Mouse (Mus musculus) CD8-positive naive resting alpha-beta T cell, adult 2 months (primary cell): ENCODE measurements around the gene Zfp398.
"Not testable (repeated sequence)": the region's sequence is repeated elsewhere in the genome, so short reads cannot be mapped to it uniquely, and the experiment has no call there.

Experiments
- DNase-seq, 2 experiments: peaks; one replicate each; pipeline ENCODE4 v3.0.0; 2022; ENCODE audit warnings: low read depth in 2 of 2, low spot score in 2 of 2

The Zfp398 gene

GRCm38 (mm10) chr6:47821776-47822175 is 13.7 kb upstream of the Zfp398 start:
- DNase-seq: no peak

DNA sequence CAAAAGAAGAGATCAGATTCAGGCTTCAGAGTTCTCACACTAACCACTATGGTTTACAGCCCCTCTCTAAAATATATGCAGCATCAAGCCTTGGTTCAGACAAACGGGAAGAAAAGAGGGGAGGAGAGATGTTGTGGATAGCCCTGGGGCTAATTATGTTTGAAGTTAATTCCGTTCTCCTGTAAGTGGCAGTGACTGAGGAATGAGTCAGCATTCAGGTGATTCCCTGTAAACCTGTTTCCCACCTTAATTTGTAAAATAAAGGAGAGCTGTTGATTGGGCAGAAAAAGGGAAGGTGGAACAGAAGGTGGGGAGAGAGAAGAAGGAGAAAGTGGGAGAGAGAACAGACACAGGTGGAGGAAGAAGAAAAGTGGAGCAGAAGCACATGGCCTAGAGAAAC is 11.2 kb upstream of the Zfp398 start:
- no peak for DNase-seq

- DNase-seq: no peak
Observed at GRCm38 (mm10) chr6:47827462-47827861, 8.0 kb upstream of the Zfp398 start.

DNA sequence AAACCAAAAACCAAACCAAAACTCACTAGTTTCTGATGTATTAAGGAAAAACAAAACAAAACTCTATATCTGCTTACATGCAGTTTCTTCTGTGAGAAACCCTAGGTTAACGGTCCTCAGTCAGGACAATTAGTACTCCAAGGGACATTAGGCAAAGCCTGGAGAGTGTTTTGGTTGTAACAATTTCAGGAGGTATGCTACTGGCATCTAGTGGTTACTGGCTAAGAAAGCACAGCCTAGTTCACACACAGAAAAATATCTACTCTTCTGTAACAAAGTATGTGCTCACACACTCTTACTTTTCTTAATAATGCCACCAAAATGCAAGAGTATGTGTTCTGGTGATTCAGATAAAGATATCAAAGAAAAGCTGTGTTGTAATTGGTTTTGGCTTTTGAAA is 6.5 kb upstream of the Zfp398 start:
- DNase-seq: no peak

DNA sequence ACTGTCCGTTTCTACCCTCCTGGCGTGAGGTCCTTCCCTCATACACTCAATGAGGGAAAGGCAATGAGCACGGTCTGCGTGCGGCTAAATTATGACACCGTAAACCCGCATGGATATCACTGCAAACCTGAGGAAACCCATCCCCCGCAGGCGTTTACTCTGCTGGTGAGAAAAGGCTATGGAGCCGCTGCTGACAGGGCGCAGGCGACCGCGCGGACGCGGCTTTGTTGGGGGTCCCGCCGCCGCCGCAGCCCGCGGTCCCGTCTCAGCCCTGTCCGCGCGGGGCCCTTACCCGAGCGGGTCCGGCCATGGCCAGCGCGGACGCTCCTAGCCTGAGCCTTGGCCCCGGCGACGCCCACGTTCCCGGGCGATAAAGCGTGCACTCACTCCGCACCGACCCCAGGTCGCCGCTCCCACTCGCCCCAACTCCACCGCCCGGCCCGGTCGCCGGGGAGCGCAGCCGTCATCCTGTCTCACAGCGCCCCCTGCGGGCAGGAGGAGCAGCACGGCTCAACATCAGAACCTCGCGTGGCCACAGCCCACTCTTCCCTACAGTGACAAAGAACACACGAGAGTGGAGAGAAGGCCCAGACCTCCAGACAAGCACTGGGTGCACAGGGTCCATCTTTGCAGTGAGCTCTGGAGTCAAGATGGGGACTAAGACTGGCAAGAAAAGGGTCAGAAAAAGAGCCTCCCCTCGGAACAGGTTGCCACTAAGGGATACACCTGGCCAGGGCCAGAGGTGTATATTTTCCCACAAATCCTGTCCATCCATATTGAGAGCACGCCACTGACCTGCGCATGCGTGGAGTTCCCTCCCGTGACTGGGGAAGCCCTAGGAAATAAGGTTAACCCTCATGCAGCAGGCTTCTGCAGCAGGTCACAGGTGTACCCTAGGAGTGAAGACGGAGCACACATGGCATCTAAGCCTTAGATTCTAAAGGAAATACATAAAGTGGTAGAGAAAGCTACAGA is 5.1 kb upstream of the Zfp398 start, which contains the start of gene Zfp786:
TSS of gene Zfp786 (minus strand) at position 764 of the 975 bp plus-strand sequence.
- DNase-seq: peak; percentile 91 to 92

DNA sequence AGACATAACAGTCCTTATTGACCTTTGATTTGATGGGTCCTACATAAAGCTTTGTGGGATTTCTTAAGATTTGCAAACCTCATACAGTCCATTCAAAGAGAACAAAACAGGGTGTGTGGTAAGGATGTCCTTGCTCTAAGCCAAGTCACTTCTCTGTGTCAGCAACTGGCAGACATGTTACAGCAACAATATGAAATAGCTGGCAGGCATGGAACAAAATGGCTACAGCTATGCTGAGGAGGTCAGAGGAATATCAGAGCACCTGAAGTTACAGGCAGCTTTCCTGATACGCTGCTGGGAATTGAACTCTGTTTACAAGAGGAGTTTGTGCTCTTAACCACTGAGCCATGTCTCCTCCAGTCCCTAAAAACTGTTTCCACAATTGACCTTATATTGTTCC is 3.2 kb upstream of the Zfp398 start:
- no peak for DNase-seq

DNA sequence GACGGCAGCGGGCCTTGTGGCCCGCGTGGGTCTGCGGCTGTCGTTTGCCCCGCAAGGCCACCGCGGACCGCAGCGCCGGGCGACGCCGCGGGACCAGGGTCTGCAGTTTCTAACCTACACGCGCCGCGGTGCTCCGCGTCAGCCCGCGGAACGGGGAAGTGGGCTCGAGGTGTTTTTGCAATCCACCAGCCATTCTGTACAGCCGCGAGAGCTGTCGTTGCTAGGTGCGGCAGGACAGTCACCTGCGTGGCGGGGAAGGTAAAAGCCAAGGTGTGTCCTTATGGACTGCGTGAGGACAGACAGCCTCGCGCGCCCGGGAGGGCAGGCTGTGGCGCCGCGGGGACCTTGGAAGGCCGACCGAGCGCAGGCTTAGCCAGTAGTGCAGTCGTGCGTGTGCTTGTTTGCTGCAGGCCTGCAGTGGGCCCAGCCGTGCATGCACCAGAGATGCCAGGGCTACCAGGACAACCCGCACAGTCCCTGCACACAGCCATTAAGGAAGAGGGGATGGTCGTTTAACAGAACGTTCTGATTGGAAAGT is 592 bp downstream of the Zfp398 start:
- DNase-seq: peak; percentile 16 to 51

GRCm38 (mm10) chr6:47837630-47838029 is 2.2 kb downstream of the Zfp398 start:
- DNase-seq: no peak

DNA sequence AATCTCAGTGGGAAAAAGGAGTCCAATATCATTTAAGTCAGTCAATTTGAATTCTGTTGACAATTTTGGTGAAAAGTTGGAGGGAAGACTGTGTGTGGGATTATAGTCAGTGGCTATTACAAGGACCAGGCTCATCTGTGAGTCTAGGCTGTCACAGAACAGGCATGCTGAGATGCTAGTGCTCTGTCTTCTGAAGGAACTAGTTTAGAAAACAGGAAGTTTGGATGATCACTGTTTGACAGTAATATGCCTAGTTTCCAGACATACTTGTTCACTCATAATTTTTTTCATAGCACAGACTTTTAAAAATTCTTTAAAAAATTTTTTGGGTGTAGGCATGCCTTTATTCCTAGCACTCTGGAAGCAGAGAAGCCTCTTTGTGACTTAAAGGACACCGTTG is 5.6 kb downstream of the Zfp398 start:
- no peak for DNase-seq

- DNase-seq: no peak
Observed at GRCm38 (mm10) chr6:47841831-47842230, 6.4 kb downstream of the Zfp398 start.

GRCm38 (mm10) chr6:47842337-47842736 is 6.9 kb downstream of the Zfp398 start:
- no peak for DNase-seq

GRCm38 (mm10) chr6:47845779-47846178 is 10.3 kb downstream of the Zfp398 start:
- no peak for DNase-seq

- no peak for DNase-seq
Observed at GRCm38 (mm10) chr6:47857241-47857640, 21.8 kb downstream of the Zfp398 start.

DNA sequence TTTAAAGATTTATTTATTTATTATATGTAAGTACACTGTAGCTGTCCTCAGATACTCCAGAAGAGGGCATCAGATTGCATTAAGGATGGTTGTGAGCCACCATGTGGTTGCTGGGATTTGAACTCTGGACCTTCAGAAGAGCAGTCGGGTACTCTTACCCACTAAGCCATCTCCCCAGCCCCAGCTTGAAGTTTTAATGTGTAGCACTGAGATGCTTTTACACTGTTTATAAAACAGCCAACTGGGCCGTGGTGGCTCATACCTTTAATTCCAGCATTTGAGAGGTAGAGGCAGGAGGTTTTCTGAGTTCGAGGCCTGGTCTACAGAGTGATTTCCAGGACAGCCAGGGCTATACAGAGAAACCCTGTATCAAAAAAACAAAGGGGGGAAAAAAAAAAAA is 22.3 kb downstream of the Zfp398 start:
- not testable (repeated sequence) for DNase-seq

DNA sequence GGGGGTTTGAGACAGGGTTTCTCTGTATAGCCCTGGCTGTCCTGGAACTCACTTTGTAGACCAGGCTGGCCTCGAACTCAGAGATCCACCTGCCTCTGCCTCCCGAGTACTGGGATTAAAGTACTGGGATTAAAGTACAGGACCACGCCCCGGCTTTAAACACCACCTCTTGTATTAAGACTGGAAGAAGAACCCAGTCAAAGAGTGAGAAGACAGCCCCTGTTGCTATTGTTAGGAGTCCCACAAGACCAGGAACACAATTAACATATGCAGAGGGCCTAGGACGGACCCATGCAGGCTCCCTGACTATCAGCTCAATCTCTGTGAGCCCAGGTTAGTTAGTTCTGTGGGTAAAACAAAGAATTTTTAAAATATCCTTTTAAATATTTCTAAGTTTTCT is 36.8 kb downstream of the Zfp398 start:
- no peak for DNase-seq

- DNase-seq: no peak
Observed at GRCm38 (mm10) chr6:47877058-47877457, 41.6 kb downstream of the Zfp398 start, which contains the start of gene Zfp282. TSS of gene Zfp282 (plus strand) at chr6:47877204.

DNA sequence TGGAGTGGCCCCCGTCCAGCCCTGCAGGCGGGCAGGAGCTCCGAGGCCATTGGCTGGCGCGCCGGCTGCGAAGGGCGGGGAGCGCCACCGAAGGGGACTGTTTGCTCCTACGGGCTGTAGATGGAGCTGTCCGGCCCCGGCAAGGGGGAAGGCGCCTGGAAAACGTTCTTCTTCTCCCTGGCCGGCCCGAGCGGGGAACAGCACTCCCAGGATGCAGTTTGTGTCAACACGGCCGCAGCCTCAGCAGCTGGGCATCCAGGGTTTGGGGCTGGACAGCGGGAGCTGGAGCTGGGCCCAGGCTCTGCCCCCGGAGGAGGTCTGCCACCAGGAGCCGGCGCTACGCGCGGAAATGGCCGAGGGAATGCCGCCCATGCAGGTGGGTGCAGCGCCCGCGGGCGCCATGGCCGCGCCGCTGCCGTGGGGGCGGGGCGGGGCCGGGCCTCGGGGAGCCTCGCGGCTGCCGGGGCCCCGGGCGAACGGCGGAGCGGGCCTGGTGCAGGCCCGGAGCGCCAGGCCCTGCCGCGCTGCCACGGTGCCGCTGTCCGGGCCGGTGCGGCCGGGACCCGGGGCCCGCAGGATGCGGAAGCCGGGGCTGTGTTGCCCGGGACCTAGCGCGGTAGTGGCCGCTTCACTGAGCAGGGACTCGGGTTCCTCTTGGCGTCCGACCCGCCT is 42.1 kb downstream of the Zfp398 start:
- peak; percentile 63 to 64 for DNase-seq

GRCm38 (mm10) chr6:47878133-47878514 is 42.7 kb downstream of the Zfp398 start:
- peak in 1 of 2 experiments; percentile 16 for DNase-seq

GRCm38 (mm10) chr6:47878593-47878992 is 43.1 kb downstream of the Zfp398 start:
- no peak for DNase-seq

DNA sequence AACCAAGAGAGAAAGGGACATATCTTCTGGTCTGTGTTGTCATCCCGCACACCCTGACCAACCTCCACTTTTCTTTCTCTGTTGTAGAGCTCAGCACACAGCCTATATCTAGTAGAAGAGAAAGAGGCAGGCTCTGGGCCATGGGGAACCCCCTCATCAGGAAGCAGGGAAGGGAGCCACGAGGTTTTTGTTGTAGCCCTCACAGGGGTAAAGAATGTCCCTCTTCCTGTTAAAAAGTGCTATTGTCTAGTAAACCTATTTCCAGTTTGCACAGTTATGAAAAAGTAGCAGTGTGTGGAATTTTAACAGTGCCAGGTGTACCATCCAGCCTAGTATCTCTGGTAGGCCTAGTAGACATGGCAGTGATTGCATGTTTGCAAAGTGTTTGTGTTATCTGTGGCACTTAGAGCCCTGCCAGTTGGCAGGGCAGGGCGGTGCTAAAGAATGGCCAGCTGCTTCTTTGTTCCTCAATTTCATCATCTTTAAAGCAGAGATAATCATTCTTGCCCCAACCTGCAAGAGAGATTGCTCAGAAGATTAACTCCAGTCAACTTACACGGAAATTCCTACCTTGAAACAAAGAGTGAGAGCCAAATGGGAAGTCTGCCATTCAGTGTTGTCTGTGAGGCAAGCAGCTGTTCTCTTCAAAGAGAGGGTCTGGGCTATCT is 43.7 kb downstream of the Zfp398 start:
- DNase-seq: no peak

DNA sequence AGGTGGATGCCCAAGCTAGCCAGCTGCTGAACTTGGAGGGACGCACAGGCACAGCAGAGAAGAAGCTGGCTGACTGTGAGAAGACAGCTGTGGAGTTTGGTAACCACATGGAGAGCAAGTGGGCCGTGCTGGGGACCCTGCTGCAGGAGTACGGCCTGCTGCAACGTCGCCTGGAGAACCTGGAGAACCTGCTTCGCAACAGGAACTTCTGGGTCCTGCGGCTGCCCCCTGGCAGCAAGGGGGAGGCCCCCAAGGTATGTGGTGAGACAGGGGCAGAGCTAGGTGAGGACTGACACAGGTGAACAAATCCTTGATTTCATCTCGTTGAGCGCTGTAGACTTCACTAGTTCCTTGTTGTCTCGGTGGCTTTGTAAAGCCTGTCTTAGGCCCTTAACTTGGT is 44.7 kb downstream of the Zfp398 start:
- DNase-seq: no peak
